Mouse (Mus musculus): ENCODE measurements around the gene Slc27a1.

DNA sequence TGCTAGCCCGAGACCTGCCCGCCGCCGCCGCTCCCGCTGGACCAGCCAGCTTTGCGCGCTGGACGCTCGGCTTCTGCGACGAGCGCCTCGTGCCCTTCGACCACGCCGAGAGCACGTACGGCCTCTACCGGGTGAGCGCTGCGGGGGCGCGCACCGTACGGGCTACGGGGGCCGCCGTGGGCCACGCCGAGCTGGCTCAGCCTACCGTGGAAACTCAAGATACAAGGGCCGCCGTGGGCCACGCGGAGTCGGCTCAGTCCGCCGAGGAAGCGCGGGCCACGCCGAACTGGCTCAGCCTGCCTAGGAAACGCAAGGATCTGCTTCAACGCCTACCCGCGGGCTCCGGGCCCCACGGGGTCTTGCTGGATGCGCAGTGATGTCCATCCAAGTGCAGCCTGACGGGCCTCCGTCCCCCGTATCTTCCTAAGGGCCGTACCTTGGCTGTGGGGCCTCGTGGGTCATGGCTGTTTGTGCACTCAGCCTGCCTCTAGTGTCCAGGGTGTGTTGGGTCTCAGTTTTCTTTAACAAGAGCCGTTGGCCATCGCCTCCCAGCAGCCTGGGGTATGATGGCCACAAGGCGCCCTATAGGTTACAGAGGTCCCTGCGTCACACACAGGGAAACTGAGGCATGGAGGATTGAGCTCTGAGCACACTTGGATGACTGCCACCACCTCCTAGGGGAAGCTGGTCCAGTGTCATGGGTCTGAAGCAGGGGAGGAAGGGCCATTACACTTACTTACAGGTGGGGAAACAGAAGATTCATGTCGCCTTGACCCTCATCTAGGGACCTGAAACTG is 23.9 kb downstream of the Slc27a1 start:
- TF ChIP-seq CTCF (IDR thresholded peaks at IDR 0.05; ENCODE audit: borderline replicate concordance, insufficient read depth, low read length) (no peak), POLR2A (IDR thresholded peaks at IDR 0.05; ENCODE audit: low read depth, low read length) (0 out of 2 replicates have a peak, but pooled peaks have one; percentile 7)
